Mouse (Mus musculus) neural tube, embryonic 14.5 days (tissue): ENCODE measurements around the gene Hand1. TPM values are rescaled to one million over a fixed set of nuclear protein-coding genes. Genes with fewer than 3 reads are reported as not detected.

Experiments
- ATAC-seq: fragments of 200-750 bp; cut with Nextera tagmentation; 2 replicates; pipeline ENCODE4 v1.8.0; 2017; ENCODE audit warnings: low read depth, mild to moderate bottlenecking, moderate TSS enrichment, moderate library complexity
- H3K27ac ChIP-seq: fragments of 300-500 bp; sonication (generic); 2 replicates; pipeline ENCODE4 v1.5.1; 2014; ENCODE audit warnings: low read depth, mild to moderate bottlenecking, control low read depth, low read length, moderate library complexity, mixed read lengths
- H3K27me3 ChIP-seq: fragments of 300-500 bp; sonication (generic); 2 replicates; pipeline ENCODE4 v1.6.1; 2014; ENCODE audit warnings: low read length; ENCODE audit not compliant: control insufficient read depth, insufficient read depth
- H3K36me3 ChIP-seq: fragments of 300-500 bp; sonication (generic); 2 replicates; pipeline ENCODE4 v1.6.1; 2014; ENCODE audit warnings: low read length, mixed read lengths; ENCODE audit not compliant: control insufficient read depth, insufficient read depth
- H3K4me1 ChIP-seq: fragments of 300-500 bp; sonication (generic); 2 replicates; pipeline ENCODE4 v1.6.1; 2014; ENCODE audit warnings: low read length; ENCODE audit not compliant: control insufficient read depth, insufficient read depth
- H3K4me2 ChIP-seq: fragments of 300-500 bp; sonication (generic); 2 replicates; pipeline ENCODE4 v1.6.1; 2014; ENCODE audit warnings: mild to moderate bottlenecking, low read depth, low read length, control low read depth
- H3K4me3 ChIP-seq: fragments of 300-500 bp; sonication (generic); 2 replicates; pipeline ENCODE4 v1.5.1; 2014; ENCODE audit warnings: low read depth, low read length, control low read depth, mixed read lengths
- H3K9ac ChIP-seq: fragments of 300-500 bp; sonication (generic); replicated peaks from 2 replicates; pipeline ENCODE4 v1.6.1; 2014; ENCODE audit warnings: low read depth, mild to moderate bottlenecking, control low read depth, low read length, mixed read lengths
- H3K9me3 ChIP-seq: fragments of 300-500 bp; sonication (generic); 2 replicates; pipeline ENCODE4 v1.6.1; 2016; ENCODE audit warnings: low read length; ENCODE audit not compliant: control insufficient read depth
- WGBS: fragments of 180-500 bp; shearing (Covaris S2); extraction: QIAGEN DNeasy Blood & Tissue Kit; methylation state at CpG from one replicate; pipeline ENCODE4 v1.1.7; 2014; 5-methylcytosine and 5-hydroxymethylcytosine counted together
- polyA plus RNA-seq: library from polyadenylated mRNA; unstranded; fragments of >200 nt; fragmentation: Nextera tagmentation; extraction: Ambion mirVana; gene quantifications from 2 replicates; pipeline ENCODE4 v1.2.1, GENCODE M21; 2014

Gene Hand1
- polyA plus RNA-seq, 1 experiment from 2014 or later, result 0.11 TPM

- no peaks in the 10 kb centered on the region for H3K27me3 ChIP-seq
- 30% methylated on average over 14 of the region's 14 CpGs for WGBS
- no peaks in the 10 kb centered on the region for H3K4me1 ChIP-seq
- no peak overlapping the region for H3K4me3 ChIP-seq
- ATAC-seq, result no peak
- no peak overlapping the region for H3K27ac ChIP-seq
- H3K36me3 ChIP-seq, result no peaks in the 10 kb centered on the region
- H3K9me3 ChIP-seq, result no peaks in the 10 kb centered on the region
- no peak overlapping the region for H3K9ac ChIP-seq
- H3K4me2 ChIP-seq, result no peak overlapping the region
Measured at GRCm38 (mm10) chr11:57779824-57780223, 52.8 kb downstream of the Hand1 start.

Other genes starting within 250 kb of the Hand1 start
- 4.5 and 8.4 TPM in 2 replicates for gene Galnt10, start 187.4 kb downstream of the Hand1 start, polyA plus RNA-seq
- 11.7 and 15.8 TPM in 2 replicates for gene Sap30l, start 31.2 kb downstream of the Hand1 start, polyA plus RNA-seq
- 23.4 and 23.7 TPM in 2 replicates for gene Larp1, start 176.2 kb upstream of the Hand1 start, polyA plus RNA-seq